In the genomic region with DNA sequence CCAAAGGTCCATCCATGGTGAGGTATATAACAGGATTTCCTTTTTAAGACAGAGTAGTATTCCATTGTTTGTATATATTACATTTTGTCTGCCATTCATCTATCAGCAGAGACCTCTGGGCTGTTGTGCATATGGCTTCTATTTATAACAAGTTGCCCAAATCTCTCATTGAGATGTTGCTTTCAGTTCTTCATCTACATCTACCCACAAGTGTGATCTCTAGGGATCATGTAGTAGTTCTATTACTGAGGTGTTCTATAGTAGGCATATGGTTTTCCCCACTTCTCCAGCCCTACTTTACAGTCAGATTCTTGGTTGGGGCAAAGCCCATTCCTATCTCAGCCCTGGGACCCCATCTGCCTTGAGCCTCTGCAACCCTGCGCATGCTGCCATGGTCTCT, we compare ENCODE assay signal across 25 mouse cellular contexts.
"Had no signal": no experiment of that assay in that cellular context is flagged by ENCODE, and none has a peak within 500 bp of the region (broad histone marks: within the 10 kb centered on the region; RNA-seq: fewer than 3 reads in every experiment).

No protein-coding gene starts in this region.

- H3K4me1 ChIP-seq: embryonic facial prominence, embryonic 10.5 days; embryonic facial prominence, embryonic 12.5 days; embryonic facial prominence, embryonic 13.5 days; embryonic facial prominence, embryonic 15.5 days; forebrain, embryonic 15.5 days had no signal

- H3K27me3 ChIP-seq: embryonic facial prominence, embryonic 12.5 days; embryonic facial prominence, embryonic 13.5 days; embryonic facial prominence, embryonic 15.5 days; forebrain, embryonic 12.5 days; forebrain, embryonic 13.5 days; forebrain, embryonic 15.5 days had no signal

- H3K4me3 ChIP-seq: embryonic facial prominence, embryonic 10.5 days; embryonic facial prominence, embryonic 12.5 days; embryonic facial prominence, embryonic 13.5 days; embryonic facial prominence, embryonic 15.5 days; erythroblast, embryonic 14.5 days; forebrain, embryonic 10.5 days; forebrain, embryonic 12.5 days; forebrain, embryonic 13.5 days; forebrain, embryonic 15.5 days; gastrocnemius, adult 2 months; heart, adult 2 months had no signal

- H3K9me3 ChIP-seq: embryonic facial prominence, embryonic 10.5 days; embryonic facial prominence, embryonic 12.5 days; embryonic facial prominence, embryonic 13.5 days; embryonic facial prominence, embryonic 15.5 days; forebrain, embryonic 10.5 days; forebrain, embryonic 12.5 days; forebrain, embryonic 13.5 days; forebrain, embryonic 15.5 days had no signal

- H3K4me2 ChIP-seq: embryonic facial prominence, embryonic 12.5 days; embryonic facial prominence, embryonic 13.5 days; embryonic facial prominence, embryonic 15.5 days; forebrain, embryonic 12.5 days; forebrain, embryonic 13.5 days; forebrain, embryonic 15.5 days had no signal

- H3K27ac ChIP-seq: embryonic facial prominence, embryonic 10.5 days; embryonic facial prominence, embryonic 12.5 days; embryonic facial prominence, embryonic 13.5 days; embryonic facial prominence, embryonic 15.5 days; forebrain, embryonic 10.5 days; forebrain, embryonic 12.5 days; forebrain, embryonic 13.5 days; forebrain, embryonic 15.5 days; gastrocnemius, adult 2 months; heart, adult 2 months had no signal

- H3K9ac ChIP-seq: embryonic facial prominence, embryonic 12.5 days; embryonic facial prominence, embryonic 13.5 days; embryonic facial prominence, embryonic 15.5 days; forebrain, embryonic 12.5 days; forebrain, embryonic 13.5 days; forebrain, embryonic 15.5 days; forebrain, postnatal 0 days had no signal

- DNase-seq: cerebellum, adult 9-10 months; cerebellum, adult 9-11 months; cerebellum, postnatal 10 days; cerebellum, postnatal 14 days; cerebellum, postnatal 25 days; cerebellum, postnatal 36 days; embryo, embryonic 11 days; forebrain, postnatal 0 days; gastrocnemius, adult 2 months; gastrocnemius, postnatal 10 days; gastrocnemius, postnatal 14 days; gastrocnemius, postnatal 25 days; gastrocnemius, postnatal 36 days; heart, adult 11 months; heart, adult 18-20 months; heart, adult 2 months had no signal

- H3K36me3 ChIP-seq: embryonic facial prominence, embryonic 10.5 days; embryonic facial prominence, embryonic 12.5 days; embryonic facial prominence, embryonic 13.5 days; embryonic facial prominence, embryonic 15.5 days; forebrain, embryonic 10.5 days; forebrain, embryonic 12.5 days; forebrain, embryonic 15.5 days had no signal
